Mouse (Mus musculus): ENCODE measurements around the gene Olfr1255.

Gene Olfr1255

DNA sequence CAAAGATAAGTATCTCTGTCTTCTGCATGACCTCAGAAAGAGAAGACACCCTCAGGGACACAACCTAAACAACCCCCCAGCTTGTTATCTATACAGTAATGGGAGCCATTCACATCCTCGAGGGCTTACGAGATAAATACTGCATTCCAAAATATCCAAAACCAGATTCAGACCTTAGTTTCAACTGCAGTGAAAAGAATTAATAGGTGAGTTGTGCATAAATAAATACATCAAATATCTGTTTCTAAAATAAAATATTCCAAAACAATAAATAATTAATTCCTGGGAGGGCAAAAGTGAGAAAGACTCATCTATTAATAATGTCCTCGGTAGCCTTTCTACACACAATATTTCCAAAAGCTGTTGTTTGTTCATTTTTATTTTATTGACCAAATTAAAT, at the start of gene Olfr1255:
Gene Olfr1255 (plus strand): TSS at position 301 of the 400 bp plus-strand sequence.
- no peak for DNase-seq

DNA sequence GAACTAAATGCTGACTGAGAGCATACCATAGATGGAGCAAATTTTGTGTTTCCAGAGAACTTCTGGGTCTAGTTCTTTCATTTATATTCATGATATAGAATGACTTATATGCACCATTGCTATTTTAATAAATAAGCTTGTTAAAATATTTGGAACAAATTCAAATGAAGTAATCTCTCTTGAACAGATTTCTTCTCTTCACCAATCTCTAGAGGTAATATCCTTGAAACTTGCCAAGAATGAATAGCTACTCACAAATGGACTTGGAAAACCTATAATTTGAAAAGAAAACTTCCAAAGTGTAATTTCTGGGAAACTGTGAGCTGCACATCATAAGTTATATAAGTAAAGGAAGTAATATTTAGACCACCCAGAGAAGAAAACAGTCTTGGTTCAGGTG, 18.3 kb upstream of the Olfr1255 start, which contains the start of gene Olfr1254:
Gene Olfr1254 (minus strand): TSS at position 101 of the 400 bp plus-strand sequence.
- no peak for DNase-seq

DNA sequence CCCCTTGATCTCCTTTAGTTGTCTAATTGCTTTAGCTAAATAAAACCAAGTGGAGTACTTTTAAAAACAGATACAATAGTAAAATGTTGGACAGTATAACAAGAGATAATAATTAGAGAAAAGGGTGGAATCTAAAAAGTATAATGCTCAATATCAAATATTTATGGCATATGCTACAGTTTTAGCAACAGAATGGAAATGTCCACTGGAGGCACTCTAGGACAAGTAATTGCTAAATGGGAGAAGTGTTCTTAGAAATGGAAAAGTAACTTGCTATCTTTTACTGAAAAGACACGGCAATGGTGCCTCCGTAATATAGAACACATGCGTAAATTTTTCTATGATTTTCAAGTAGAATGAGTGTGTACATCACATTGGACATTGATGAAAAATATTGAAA, 12.3 kb upstream of the Olfr1255 start:
- DNase-seq, result no peak

- DNase-seq, result no peak
Measured at GRCm38 (mm10) chr2:89810751-89811150, 1.1 kb upstream of the Olfr1255 start.

DNA sequence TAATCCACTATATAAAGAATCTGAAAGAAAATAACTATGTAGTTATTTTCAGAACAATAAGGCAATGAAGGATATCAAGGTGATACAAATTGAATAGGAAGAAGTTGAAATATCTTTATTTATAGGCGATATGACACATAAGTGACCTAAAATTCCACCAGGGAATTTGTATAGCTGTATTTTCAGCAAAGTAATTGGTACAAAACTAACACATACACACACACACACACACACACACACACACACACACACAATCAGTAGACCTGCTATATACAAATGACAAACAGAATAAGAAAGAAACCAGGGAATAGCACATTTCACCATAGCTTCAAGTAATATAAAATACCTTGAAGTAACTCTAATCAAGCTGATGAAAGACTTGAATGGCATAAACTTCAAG, 8.4 kb downstream of the Olfr1255 start:
- no peak for DNase-seq

- DNase-seq, result no peak
Measured at GRCm38 (mm10) chr2:89841455-89841854, 29.6 kb downstream of the Olfr1255 start, which contains the start of gene Olfr1256. Gene Olfr1256, minus strand, starts transcription at chr2:89841555.

DNA sequence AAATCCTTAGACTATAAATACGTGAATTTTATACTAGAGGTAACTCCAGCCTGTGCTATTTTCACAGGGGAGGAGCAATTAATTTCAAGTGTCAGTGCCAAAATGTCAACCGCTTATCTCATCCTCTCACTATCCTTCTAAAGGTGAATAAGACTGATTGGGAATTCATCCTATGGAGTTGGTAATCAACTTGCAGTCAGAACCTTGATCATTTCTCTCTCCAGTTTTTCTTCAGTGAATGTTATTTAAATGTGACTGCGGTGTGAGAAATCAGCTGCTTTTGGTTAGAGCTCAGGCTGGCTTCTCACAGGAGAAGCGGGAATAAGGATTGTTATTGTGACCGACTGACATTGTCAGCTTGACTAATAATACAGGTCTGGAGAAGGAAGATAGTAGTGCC, 36.3 kb downstream of the Olfr1255 start, which contains the start of gene Olfr48:
Gene Olfr48 (minus strand): TSS at position 101 of the 400 bp plus-strand sequence.
- no peak for DNase-seq

- DNase-seq, result no peak
Measured at GRCm38 (mm10) chr2:89849230-89849629, 37.4 kb downstream of the Olfr1255 start.
